Mouse (Mus musculus) kidney, postnatal 25 days (tissue): Measurements from ENCODE around the gene Snx29.
A peak's percentile ranks its signal among the peaks of the same experiment; 100 is the strongest.
"Not testable (repeated sequence)": the region's sequence is repeated elsewhere in the genome, so short reads cannot be mapped to it uniquely, and the experiment has no call there.

Experiments
- DNase-seq, 2 experiments: peaks; one replicate each; pipeline ENCODE4 v3.0.0; 2021; ENCODE audit warnings: mixed read lengths in 2 of 2

The Snx29 gene

DNA sequence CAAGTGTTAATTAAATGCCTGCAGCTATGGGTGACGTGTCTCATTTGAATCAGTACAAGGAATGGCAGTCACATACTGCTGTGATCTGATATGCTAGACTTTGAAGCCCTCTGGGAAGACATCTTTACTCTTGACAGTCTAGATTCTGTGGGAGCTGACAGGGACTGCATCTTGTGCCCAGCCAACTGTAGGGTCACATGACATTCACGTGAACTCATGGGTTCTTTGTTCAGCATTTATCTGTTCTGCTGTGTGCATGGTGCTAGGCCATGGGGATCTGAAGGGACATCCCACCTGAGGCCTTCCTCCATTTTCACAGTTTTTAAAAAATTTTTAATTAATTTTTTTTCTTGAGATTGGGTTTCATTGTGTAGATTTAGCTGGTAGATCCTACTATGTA lies 91.9 kb downstream of the Snx29 start:
- peak; percentile 46 to 50 for DNase-seq

GRCm38 (mm10) chr16:11418183-11418588 lies 95.5 kb downstream of the Snx29 start:
- DNase-seq: peak; percentile 60

- DNase-seq: no peak
Measured at GRCm38 (mm10) chr16:11420311-11421080, 97.8 kb downstream of the Snx29 start.

- no peak for DNase-seq
Measured at GRCm38 (mm10) chr16:11422165-11422564, 99.5 kb downstream of the Snx29 start.

GRCm38 (mm10) chr16:11422889-11423610 lies 100.3 kb downstream of the Snx29 start:
- DNase-seq: no peak

DNA sequence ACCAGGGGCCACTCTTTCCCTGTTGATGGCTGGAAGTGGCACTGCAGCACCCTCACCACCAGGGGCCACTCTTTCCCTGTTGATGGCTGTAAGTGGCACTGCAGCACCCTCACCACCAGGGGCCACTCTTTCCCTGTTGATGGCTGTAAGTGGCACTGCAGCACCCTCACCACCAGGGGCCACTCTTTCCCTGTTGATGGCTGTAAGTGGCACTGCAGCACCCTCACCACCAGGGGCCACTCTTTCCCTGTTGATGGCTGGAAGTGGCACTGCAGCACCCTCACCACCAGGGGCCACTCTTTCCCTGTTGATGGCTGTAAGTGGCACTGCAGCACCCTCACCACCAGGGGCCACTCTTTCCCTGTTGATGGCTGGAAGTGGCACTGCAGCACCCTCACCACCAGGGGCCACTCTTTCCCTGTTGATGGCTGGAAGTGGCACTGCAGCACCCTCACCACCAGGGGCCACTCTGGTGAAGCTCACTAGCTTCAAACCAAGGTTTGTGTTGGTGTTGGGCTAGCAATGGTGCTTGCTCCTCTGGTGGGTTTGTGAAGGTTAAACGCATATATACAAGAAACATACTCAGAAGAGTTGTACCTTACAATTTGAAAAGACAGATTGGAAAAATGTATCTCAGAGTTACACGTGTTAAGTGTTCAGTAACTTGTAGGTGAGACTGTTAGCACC lies 101.0 kb downstream of the Snx29 start:
- DNase-seq: peak; percentile 47 to 56

DNA sequence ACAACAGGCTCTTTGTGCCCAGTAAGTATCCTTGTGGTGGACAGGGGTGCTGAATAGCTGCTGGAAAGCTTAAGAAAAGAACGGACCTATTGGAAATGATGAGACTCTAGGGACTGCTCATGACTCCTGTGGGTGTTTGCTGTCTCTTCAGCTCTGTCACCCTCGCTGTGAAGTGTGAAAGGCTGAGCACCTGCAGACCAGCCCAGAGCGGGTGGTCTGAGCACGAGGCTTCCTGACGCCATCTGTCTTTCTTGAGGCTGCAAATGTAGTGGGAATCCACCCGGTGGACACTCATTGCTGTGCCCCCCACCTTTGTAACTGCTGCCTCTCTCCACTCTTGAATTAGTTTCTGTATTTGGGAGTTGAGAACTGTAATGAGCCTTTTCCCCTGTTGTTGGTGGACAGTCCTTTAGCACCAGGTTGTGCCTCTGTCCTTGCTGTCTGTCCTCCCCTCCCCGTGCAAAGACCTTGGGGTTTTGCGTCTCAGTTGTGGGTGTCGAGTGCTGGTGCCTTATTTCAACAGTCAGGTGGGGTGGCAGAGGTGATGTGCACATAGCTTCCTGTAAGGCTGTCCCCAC lies 101.9 kb downstream of the Snx29 start:
- no peak for DNase-seq

DNA sequence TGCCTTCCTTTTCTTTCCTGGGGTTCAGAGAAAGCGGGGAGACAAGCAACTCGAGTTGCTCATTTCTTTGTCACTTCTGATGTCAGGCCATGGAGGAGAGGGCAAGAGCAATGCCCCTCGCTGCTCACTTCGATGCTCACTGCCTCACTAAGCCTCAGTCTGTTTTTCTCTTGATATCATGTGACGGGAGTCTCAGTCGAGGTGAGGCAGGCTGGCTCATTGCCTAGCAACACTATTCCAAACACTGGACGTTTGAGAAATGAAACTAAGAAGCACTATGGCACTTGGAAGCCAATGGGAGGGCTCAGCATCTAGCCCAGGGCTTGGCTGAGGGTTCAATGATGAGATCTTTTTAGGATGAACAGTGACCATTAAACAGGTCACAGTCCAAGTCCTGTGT lies 102.6 kb downstream of the Snx29 start:
- no peak for DNase-seq

DNA sequence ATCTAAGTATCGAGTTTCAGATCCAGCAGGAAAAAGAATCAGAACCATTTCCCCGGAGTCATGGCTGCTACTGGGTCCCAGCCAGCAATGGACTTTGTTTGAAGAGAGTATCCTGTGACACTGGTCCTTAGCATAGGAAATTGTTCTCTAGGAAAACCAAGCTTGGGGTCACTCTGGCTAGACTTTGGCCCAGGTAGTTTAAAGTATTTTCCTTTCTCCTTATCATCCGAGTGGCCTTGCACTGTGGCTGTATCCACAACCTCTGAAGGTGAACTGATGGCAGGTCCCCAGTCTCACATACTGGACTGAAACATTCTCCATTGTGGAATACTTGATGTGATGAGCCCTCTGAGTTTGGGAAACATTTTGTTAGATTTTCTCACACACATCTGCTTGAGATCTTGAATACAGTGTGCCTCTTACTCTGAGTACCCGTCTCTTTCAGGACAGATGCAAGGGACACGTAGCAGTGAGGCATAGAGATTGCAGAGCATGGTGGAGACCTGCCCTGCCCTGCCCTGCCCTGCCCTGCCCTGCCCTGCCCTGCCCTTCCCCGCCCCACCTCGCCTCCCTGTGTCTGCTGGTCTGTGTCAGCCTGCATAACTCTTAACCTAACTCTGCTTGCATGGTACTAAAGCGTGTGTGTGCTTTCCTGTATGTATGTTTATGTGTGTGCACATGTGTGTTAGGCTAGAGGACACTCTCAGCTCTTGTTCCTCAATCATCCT lies 104.3 kb downstream of the Snx29 start:
- no peak for DNase-seq

GRCm38 (mm10) chr16:11429784-11430183 lies 107.1 kb downstream of the Snx29 start:
- no peak for DNase-seq

DNA sequence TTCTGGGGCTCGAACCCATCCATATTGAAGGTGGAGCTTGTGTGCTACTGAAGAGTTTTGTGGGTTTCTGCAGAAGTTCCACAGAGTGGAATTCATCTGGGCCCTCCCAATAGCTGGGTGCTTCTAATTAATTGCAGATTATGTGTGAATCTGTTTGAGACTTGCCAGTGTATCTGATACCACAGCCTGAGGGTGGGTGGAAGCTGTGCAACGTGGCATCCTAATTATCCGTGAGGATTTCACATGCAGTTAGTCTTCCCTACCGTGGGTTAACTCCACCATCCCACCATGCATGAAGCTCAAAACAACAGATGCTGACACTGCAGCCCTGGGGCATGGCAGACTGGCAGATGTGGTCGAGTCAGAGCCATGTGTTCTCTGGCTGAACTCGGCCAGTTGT lies 107.8 kb downstream of the Snx29 start:
- DNase-seq: no peak

- DNase-seq: no peak
Measured at GRCm38 (mm10) chr16:11433779-11434178, 111.1 kb downstream of the Snx29 start.

GRCm38 (mm10) chr16:11437641-11438040 lies 114.9 kb downstream of the Snx29 start:
- DNase-seq: no peak

- peak in 1 of 2 experiments; percentile 28 for DNase-seq
Measured at GRCm38 (mm10) chr16:11439417-11439816, 116.7 kb downstream of the Snx29 start.

- no peak for DNase-seq
Measured at GRCm38 (mm10) chr16:11441616-11442015, 118.9 kb downstream of the Snx29 start.

GRCm38 (mm10) chr16:11442534-11442933 lies 119.8 kb downstream of the Snx29 start:
- DNase-seq: no peak

DNA sequence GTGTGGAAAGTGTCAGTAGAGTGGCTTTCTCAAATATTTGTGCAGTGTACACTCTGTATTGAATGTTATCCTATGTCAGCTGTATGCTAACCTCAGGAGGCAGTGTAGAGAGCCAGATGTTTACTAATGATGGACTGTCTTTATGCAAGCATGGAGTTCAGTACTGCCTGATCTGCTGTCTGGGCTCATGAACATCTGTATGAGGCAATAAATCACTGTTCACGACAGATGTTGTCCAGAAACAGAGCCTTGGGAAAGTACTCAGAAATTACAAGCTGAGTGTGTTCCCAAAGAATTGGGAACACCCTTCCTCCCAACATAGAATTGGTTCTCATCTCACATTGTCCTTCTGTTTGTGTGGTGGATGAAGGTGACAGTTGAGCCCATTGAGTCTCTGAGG lies 121.9 kb downstream of the Snx29 start:
- no peak for DNase-seq

GRCm38 (mm10) chr16:11446977-11447376 lies 124.3 kb downstream of the Snx29 start:
- DNase-seq: no peak

DNA sequence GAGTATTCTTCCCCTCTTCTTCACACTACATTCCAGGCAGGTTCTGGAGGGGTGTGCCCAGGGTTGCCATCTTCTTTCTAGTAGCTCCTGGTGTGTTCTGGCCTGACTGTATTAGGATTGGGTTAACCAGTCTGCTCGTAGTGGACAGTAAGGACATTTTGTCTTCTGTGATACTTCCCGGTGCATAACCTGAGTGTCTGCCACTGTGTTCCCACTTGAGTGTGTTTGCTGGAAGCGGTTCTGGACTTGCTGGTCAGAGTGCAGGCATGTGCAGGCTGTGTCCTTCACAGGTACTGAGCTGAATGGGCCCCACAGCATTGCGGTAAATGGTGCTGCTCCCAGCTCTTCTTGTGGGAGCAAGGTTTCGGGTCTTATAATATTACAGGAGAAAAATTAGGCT lies 125.2 kb downstream of the Snx29 start:
- no peak for DNase-seq

DNA sequence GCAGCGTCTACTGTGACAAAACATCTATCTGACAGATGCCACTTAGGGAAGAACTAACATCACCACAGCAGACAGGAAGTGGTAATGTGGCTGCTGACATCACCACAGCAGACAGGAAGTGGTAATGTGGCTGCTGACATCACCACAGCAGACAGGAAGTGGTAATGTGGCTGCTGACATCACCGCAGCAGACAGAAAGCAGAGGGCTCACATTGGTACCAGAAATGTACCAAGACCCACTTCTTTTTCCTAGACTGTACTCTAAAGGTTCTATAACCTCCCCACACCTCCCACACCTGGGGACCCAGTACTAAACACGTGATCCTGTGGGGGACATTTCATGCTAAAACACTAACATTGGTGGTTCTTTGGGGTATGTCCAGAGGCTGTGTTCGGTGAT lies 126.0 kb downstream of the Snx29 start:
- not testable (repeated sequence) for DNase-seq

- no peak for DNase-seq
Measured at GRCm38 (mm10) chr16:11449344-11449743, 126.6 kb downstream of the Snx29 start.

- DNase-seq: no peak
Measured at GRCm38 (mm10) chr16:11450626-11451025, 127.9 kb downstream of the Snx29 start.

- no peak for DNase-seq
Measured at GRCm38 (mm10) chr16:11454871-11455270, 132.2 kb downstream of the Snx29 start.
